ENCODE assay signal across 31 mouse cellular contexts in the genomic region with DNA sequence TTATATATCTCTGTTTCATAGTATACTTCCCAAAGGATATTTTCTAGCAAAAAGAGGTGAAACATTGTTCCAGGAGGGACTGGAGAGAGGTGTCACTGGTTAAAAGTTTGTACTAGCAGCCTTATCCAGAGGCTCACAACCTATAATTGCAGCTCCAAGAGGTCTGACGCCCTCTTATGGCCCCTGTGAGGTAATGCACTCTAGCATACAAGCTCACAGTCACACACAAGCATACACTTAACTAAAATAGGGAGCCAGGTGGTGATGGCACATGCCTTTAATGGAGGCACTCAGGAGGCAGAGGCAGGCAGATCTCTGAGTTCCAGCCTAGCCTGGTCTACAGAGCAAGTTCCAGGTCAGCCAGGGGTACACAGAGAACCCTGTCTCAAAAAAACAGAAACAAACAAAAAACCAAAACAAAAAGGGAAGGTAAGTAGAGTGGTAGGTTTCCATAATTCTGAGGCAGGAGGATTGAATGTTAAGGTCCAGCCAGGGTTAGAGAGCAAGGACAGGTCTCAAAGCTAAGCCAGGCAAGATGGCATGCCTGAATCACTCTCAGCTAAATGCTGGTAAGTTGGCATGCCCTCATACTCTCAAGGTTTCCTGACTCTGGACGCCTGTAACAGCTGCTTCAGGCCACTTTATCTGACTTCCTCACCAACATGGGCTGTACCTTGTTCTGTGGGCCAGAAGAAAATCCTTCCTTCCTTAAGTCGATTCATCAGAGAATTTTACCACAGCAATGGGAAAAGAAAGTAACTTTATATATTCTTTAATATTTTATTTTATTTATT. TPM values are rescaled to one million over a fixed set of nuclear protein-coding genes. Genes with fewer than 3 reads are reported as not detected.
DNase-seq lines count a peak whose midpoint lies in the region; ATAC-seq and TF ChIP-seq lines count a peak whose summit lies in the region.
"Had no signal": no experiment of that assay in that cellular context is flagged by ENCODE, and none has a peak within 500 bp of the region (broad histone marks: within the 10 kb centered on the region; RNA-seq: fewer than 3 reads in every experiment).

No protein-coding gene starts in this region.

- ATAC-seq in midbrain, postnatal 0 days (ENCODE audit: low FRiP score) = no peak
- no peak for ATAC-seq in midbrain, embryonic 13.5 days
- no peak for ATAC-seq in activated CD4-positive, CD25-positive, alpha-beta regulatory T cell, adult 4 months
- ATAC-seq in forebrain, postnatal 0 days = no peak
- ATAC-seq: CD4-positive, CD25-positive, alpha-beta regulatory T cell, adult 4 months; hindbrain, postnatal 0 days had no signal

- DNase-seq in kidney, adult 2 months = no peak
- no peak for DNase-seq in kidney, postnatal 14 days
- no peak for DNase-seq in midbrain, postnatal 0 days (ENCODE audit: low spot score)
- peak; percentile 64 for DNase-seq in R1 (ENCODE audit: low read depth, low spot score)
- DNase-seq in forebrain, postnatal 0 days = no peak
- DNase-seq: cerebellum, adult 8-10 months; cerebellum, postnatal 25 days; gastrocnemius, adult 2 months; gastrocnemius, postnatal 36 days; heart, adult 18-20 months; heart, postnatal 36 days; kidney, adult 11 months; kidney, postnatal 36 days; layer of hippocampus, postnatal 36 days; left cerebral cortex, postnatal 4 days; midbrain, embryonic 14.5 days; right cerebral cortex, postnatal 4 days had no signal

- no peaks in the 10 kb centered on the region for H3K9me3 ChIP-seq in midbrain, postnatal 0 days (ENCODE audit: low read length)
- H3K9me3 ChIP-seq in midbrain, embryonic 13.5 days = no peaks in the 10 kb centered on the region; the same call in 1 of the 2 replicates
- no peaks in the 10 kb centered on the region for H3K9me3 ChIP-seq in forebrain, postnatal 0 days (ENCODE audit: low read length)
- H3K9me3 ChIP-seq: embryonic facial prominence, embryonic 10.5 days; embryonic facial prominence, embryonic 15.5 days; forebrain, embryonic 12.5 days; hindbrain, embryonic 12.5 days; kidney, embryonic 15.5 days; liver, embryonic 15.5 days; lung, embryonic 15.5 days; neural tube, embryonic 12.5 days had no signal

- no peak overlapping the region for H3K9ac ChIP-seq in midbrain, postnatal 0 days (replicated peaks; ENCODE audit: low read length, poor library complexity, severe bottlenecking)
- no peak overlapping the region for H3K9ac ChIP-seq in midbrain, embryonic 13.5 days (replicated peaks)
- H3K9ac ChIP-seq in forebrain, postnatal 0 days = no peak overlapping the region
- H3K9ac ChIP-seq: embryonic facial prominence, embryonic 15.5 days; forebrain, embryonic 12.5 days; hindbrain, embryonic 12.5 days; kidney, embryonic 15.5 days; liver, embryonic 15.5 days; lung, embryonic 15.5 days; neural tube, embryonic 12.5 days had no signal

- H3K27me3 ChIP-seq in kidney, adult 2 months (replicated peaks; ENCODE audit: control insufficient read depth, insufficient read depth, low read length) = no peaks in the 10 kb centered on the region
- H3K27me3 ChIP-seq in midbrain, postnatal 0 days (ENCODE audit: insufficient read depth, low read length) = no peaks in the 10 kb centered on the region
- no peaks in the 10 kb centered on the region for H3K27me3 ChIP-seq in midbrain, embryonic 13.5 days
- no peaks in the 10 kb centered on the region for H3K27me3 ChIP-seq in forebrain, postnatal 0 days (ENCODE audit: insufficient read depth, low read length)
- H3K27me3 ChIP-seq: embryonic facial prominence, embryonic 15.5 days; forebrain, embryonic 12.5 days; hindbrain, embryonic 12.5 days; kidney, embryonic 15.5 days; liver, embryonic 15.5 days; lung, embryonic 15.5 days; neural tube, embryonic 12.5 days had no signal

- peak; percentile 28; the same call in 1 of the 2 replicates for TF ChIP-seq CTCF in kidney, adult 2 months (conservative IDR thresholded peaks at IDR 0.05; ENCODE audit: insufficient read depth, insufficient read length, low read depth, low read length)
- TF ChIP-seq CTCF in midbrain, postnatal 0 days (IDR thresholded peaks at IDR 0.05) = peak; percentile 13; the same call in 1 of the 2 replicates
- TF ChIP-seq CTCF in forebrain, postnatal 0 days (IDR thresholded peaks at IDR 0.05; ENCODE audit: low read depth) = no peak

- 64% methylated on average over 3 of the region's 3 CpGs for WGBS in kidney, adult 2 months
- 52% methylated on average over 3 of the region's 3 CpGs for WGBS in midbrain, postnatal 0 days
- WGBS in midbrain, embryonic 13.5 days = 68% methylated on average over 3 of the region's 3 CpGs
- WGBS in forebrain, postnatal 0 days = 54% methylated on average over 3 of the region's 3 CpGs

- no peak overlapping the region for H3K4me2 ChIP-seq in midbrain, postnatal 0 days (ENCODE audit: low read depth, low read length, poor library complexity, severe bottlenecking)
- no peak overlapping the region for H3K4me2 ChIP-seq in midbrain, embryonic 13.5 days (replicated peaks)
- H3K4me2 ChIP-seq in forebrain, postnatal 0 days (ENCODE audit: low read depth) = no peak overlapping the region
- H3K4me2 ChIP-seq: embryonic facial prominence, embryonic 15.5 days; forebrain, embryonic 12.5 days; heart, embryonic 11.5 days; hindbrain, embryonic 12.5 days; kidney, embryonic 15.5 days; liver, embryonic 15.5 days; lung, embryonic 15.5 days; neural tube, embryonic 12.5 days had no signal

- no peak overlapping the region for H3K27ac ChIP-seq in kidney, adult 2 months (ENCODE audit: insufficient read depth, low read depth, low read length)
- no peak overlapping the region for H3K27ac ChIP-seq in midbrain, postnatal 0 days (ENCODE audit: low read depth, low read length)
- H3K27ac ChIP-seq in midbrain, embryonic 13.5 days = no peak overlapping the region
- H3K27ac ChIP-seq in forebrain, postnatal 0 days (ENCODE audit: low read depth, low read length) = no peak overlapping the region
- H3K27ac ChIP-seq: embryonic facial prominence, embryonic 10.5 days; embryonic facial prominence, embryonic 15.5 days; forebrain, embryonic 12.5 days; gastrocnemius, adult 2 months; hindbrain, embryonic 12.5 days; hindbrain, postnatal 0 days; kidney, embryonic 15.5 days; liver, embryonic 15.5 days; lung, embryonic 15.5 days; neural tube, embryonic 12.5 days had no signal

- no peak for TF ChIP-seq POLR2A in kidney, adult 2 months (IDR thresholded peaks at IDR 0.05; ENCODE audit: low read depth, low read length)

- no peak overlapping the region for H3K4me3 ChIP-seq in kidney, adult 2 months (ENCODE audit: insufficient read depth, low read depth, low read length)
- no peak overlapping the region for H3K4me3 ChIP-seq in midbrain, postnatal 0 days (ENCODE audit: low read depth, low read length)
- H3K4me3 ChIP-seq in midbrain, embryonic 13.5 days (replicated peaks) = no peak overlapping the region
- H3K4me3 ChIP-seq in forebrain, postnatal 0 days (ENCODE audit: low read depth, low read length) = no peak overlapping the region
- H3K4me3 ChIP-seq: embryonic facial prominence, embryonic 10.5 days; embryonic facial prominence, embryonic 15.5 days; forebrain, embryonic 12.5 days; gastrocnemius, adult 2 months; hindbrain, embryonic 12.5 days; kidney, embryonic 15.5 days; liver, embryonic 15.5 days; lung, embryonic 15.5 days; neural tube, embryonic 12.5 days had no signal

- H3K36me3 ChIP-seq in kidney, adult 2 months (ENCODE audit: control insufficient read depth, insufficient read depth, low read length) = no peaks in the 10 kb centered on the region
- H3K36me3 ChIP-seq in midbrain, postnatal 0 days (ENCODE audit: insufficient read depth, low read length) = no peaks in the 10 kb centered on the region
- H3K36me3 ChIP-seq in midbrain, embryonic 13.5 days = no peaks in the 10 kb centered on the region
- H3K36me3 ChIP-seq in forebrain, postnatal 0 days (ENCODE audit: insufficient read depth) = no peaks in the 10 kb centered on the region
- H3K36me3 ChIP-seq: embryonic facial prominence, embryonic 10.5 days; embryonic facial prominence, embryonic 15.5 days; forebrain, embryonic 12.5 days; hindbrain, embryonic 12.5 days; kidney, embryonic 15.5 days; lung, embryonic 15.5 days; neural tube, embryonic 12.5 days had no signal

- no peaks in the 10 kb centered on the region for H3K4me1 ChIP-seq in kidney, adult 2 months (ENCODE audit: control insufficient read depth, insufficient read depth, low read length)
- no peaks in the 10 kb centered on the region for H3K4me1 ChIP-seq in midbrain, postnatal 0 days (ENCODE audit: insufficient read depth, low read length)
- H3K4me1 ChIP-seq in midbrain, embryonic 13.5 days (replicated peaks) = no peaks in the 10 kb centered on the region
- no peaks in the 10 kb centered on the region for H3K4me1 ChIP-seq in forebrain, postnatal 0 days (ENCODE audit: insufficient read depth)
- H3K4me1 ChIP-seq: forebrain, embryonic 12.5 days; hindbrain, embryonic 12.5 days; liver, embryonic 15.5 days; neural tube, embryonic 12.5 days had no signal

RNA-seq across cellular contexts. Expression of a gene that starts 13.8 kb away (rescaled TPM):
- polyA plus RNA-seq in kidney, adult 2 months (2012; rRNA removed) = 1.1 and 1.2 TPM in 2 replicates
- 0.61 TPM in 1 of 2 replicates, not detected in the other for total RNA-seq in midbrain, postnatal 0 days (2014; rRNA removed)
- 0.06 and 0.12 TPM in 2 replicates for polyA plus RNA-seq in midbrain, postnatal 0 days (2015; fragmentation: Nextera tagmentation; extraction: Ambion mirVana)
- not detected in 2 replicates for polyA plus RNA-seq in midbrain, embryonic 13.5 days (2015; fragmentation: Nextera tagmentation; extraction: Ambion mirVana)
- 1 to 10 TPM; 1.2 to 1.5 TPM for polyA plus RNA-seq in activated CD4-positive, CD25-positive, alpha-beta regulatory T cell, adult 4 months (2017; shearing (Covaris generic))
- total RNA-seq in forebrain, postnatal 0 days (2014; rRNA removed) = 0.10 TPM in 1 of 2 replicates, not detected in the other
- polyA plus RNA-seq in forebrain, postnatal 0 days (2015; fragmentation: Nextera tagmentation; extraction: Ambion mirVana) = 0.12 TPM in 1 of 2 replicates, not detected in the other
- total RNA-seq: heart, adult 18-20 months; heart, postnatal 36 days; left cerebral cortex, postnatal 4 days had no signal
- polyA plus RNA-seq: midbrain, embryonic 14.5 days had no signal

RNA-seq across cellular contexts. Expression of a gene that starts 19.9 kb away (rescaled TPM):
- 18.5 and 26.8 TPM in 2 replicates for polyA plus RNA-seq in kidney, adult 2 months (2012; rRNA removed)
- 11.9 and 13.6 TPM in 2 replicates for total RNA-seq in midbrain, postnatal 0 days (2014; rRNA removed)
- polyA plus RNA-seq in midbrain, postnatal 0 days (2015; fragmentation: Nextera tagmentation; extraction: Ambion mirVana) = 9.9 and 12.7 TPM in 2 replicates
- polyA plus RNA-seq in midbrain, embryonic 13.5 days (2015; fragmentation: Nextera tagmentation; extraction: Ambion mirVana) = 0.72 and 0.81 TPM in 2 replicates
- under 1 TPM in 1 of 2 experiments, not detected in 1; 0.81 TPM for polyA plus RNA-seq in activated CD4-positive, CD25-positive, alpha-beta regulatory T cell, adult 4 months (2017; shearing (Covaris generic))
- total RNA-seq in forebrain, postnatal 0 days (2014; rRNA removed) = 11.4 and 12.2 TPM in 2 replicates
- polyA plus RNA-seq in forebrain, postnatal 0 days (2015; fragmentation: Nextera tagmentation; extraction: Ambion mirVana) = 8.1 and 10.3 TPM in 2 replicates
- total RNA-seq: megakaryocyte-erythroid progenitor cell, adult 5-6 weeks had no signal
- polyA plus RNA-seq: hindbrain, embryonic 12.5 days had no signal

RNA-seq across cellular contexts. Expression of a gene that starts 28.1 kb away (rescaled TPM):
- polyA plus RNA-seq in kidney, adult 2 months (2012; rRNA removed) = 29.7 and 30.1 TPM in 2 replicates
- total RNA-seq in midbrain, postnatal 0 days (2014; rRNA removed) = 120 and 134 TPM in 2 replicates
- 118 and 120 TPM in 2 replicates for polyA plus RNA-seq in midbrain, postnatal 0 days (2015; fragmentation: Nextera tagmentation; extraction: Ambion mirVana)
- polyA plus RNA-seq in midbrain, embryonic 13.5 days (2015; fragmentation: Nextera tagmentation; extraction: Ambion mirVana) = 38.0 and 38.5 TPM in 2 replicates
- polyA plus RNA-seq in activated CD4-positive, CD25-positive, alpha-beta regulatory T cell, adult 4 months (2017; shearing (Covaris generic)) = 10 to 100 TPM; 19.5 to 42.0 TPM
- 90.6 and 110 TPM in 2 replicates for total RNA-seq in forebrain, postnatal 0 days (2014; rRNA removed)
- 76.5 and 95.6 TPM in 2 replicates for polyA plus RNA-seq in forebrain, postnatal 0 days (2015; fragmentation: Nextera tagmentation; extraction: Ambion mirVana)

RNA-seq across cellular contexts. Expression of a gene that starts 39.0 kb away (rescaled TPM):
- 29.1 and 30.3 TPM in 2 replicates for polyA plus RNA-seq in kidney, adult 2 months (2012; rRNA removed)
- 42.9 and 57.7 TPM in 2 replicates for total RNA-seq in midbrain, postnatal 0 days (2014; rRNA removed)
- 25.1 and 27.6 TPM in 2 replicates for polyA plus RNA-seq in midbrain, postnatal 0 days (2015; fragmentation: Nextera tagmentation; extraction: Ambion mirVana)
- 81.1 and 83.0 TPM in 2 replicates for polyA plus RNA-seq in midbrain, embryonic 13.5 days (2015; fragmentation: Nextera tagmentation; extraction: Ambion mirVana)
- polyA plus RNA-seq in activated CD4-positive, CD25-positive, alpha-beta regulatory T cell, adult 4 months (2017; shearing (Covaris generic)) = 10 to 100 TPM; 21.5 to 23.1 TPM
- 67.2 and 83.2 TPM in 2 replicates for total RNA-seq in forebrain, postnatal 0 days (2014; rRNA removed)
- 20.0 and 29.7 TPM in 2 replicates for polyA plus RNA-seq in forebrain, postnatal 0 days (2015; fragmentation: Nextera tagmentation; extraction: Ambion mirVana)

RNA-seq across cellular contexts. Expression of a gene that starts 40.4 kb away (rescaled TPM):
- 216 and 255 TPM in 2 replicates for polyA plus RNA-seq in kidney, adult 2 months (2012; rRNA removed)
- 30.3 and 47.5 TPM in 2 replicates for total RNA-seq in midbrain, postnatal 0 days (2014; rRNA removed)
- polyA plus RNA-seq in midbrain, postnatal 0 days (2015; fragmentation: Nextera tagmentation; extraction: Ambion mirVana) = 32.8 and 34.6 TPM in 2 replicates
- polyA plus RNA-seq in midbrain, embryonic 13.5 days (2015; fragmentation: Nextera tagmentation; extraction: Ambion mirVana) = 37.9 and 40.2 TPM in 2 replicates
- 1 to 10 TPM; 6.6 to 9.3 TPM for polyA plus RNA-seq in activated CD4-positive, CD25-positive, alpha-beta regulatory T cell, adult 4 months (2017; shearing (Covaris generic))
- 46.2 and 47.8 TPM in 2 replicates for total RNA-seq in forebrain, postnatal 0 days (2014; rRNA removed)
- 25.9 and 29.9 TPM in 2 replicates for polyA plus RNA-seq in forebrain, postnatal 0 days (2015; fragmentation: Nextera tagmentation; extraction: Ambion mirVana)
